28 mouse cellular contexts compared by ENCODE assay signal in genomic region chr16:94088819-94089692, GRCm38 (mm10). TPM values are rescaled to one million over a fixed set of nuclear protein-coding genes. Genes with fewer than 3 reads are reported as not detected.
DNase-seq lines count a peak whose midpoint lies in the region; ATAC-seq lines count a peak whose summit lies in the region.
"Had no signal": no experiment of that assay in that cellular context is flagged by ENCODE, and none has a peak within 500 bp of the region (broad histone marks: within the 10 kb centered on the region; RNA-seq: fewer than 3 reads in every experiment).

No protein-coding gene starts in this region.

- no peaks in the 10 kb centered on the region for H3K9me3 ChIP-seq in hindbrain, embryonic 10.5 days
- H3K9me3 ChIP-seq in hindbrain, embryonic 14.5 days (ENCODE audit: control insufficient read depth, low read length) = no peaks in the 10 kb centered on the region
- no peaks in the 10 kb centered on the region for H3K9me3 ChIP-seq in midbrain, embryonic 10.5 days (replicated peaks)
- H3K9me3 ChIP-seq in midbrain, embryonic 14.5 days (ENCODE audit: control insufficient read depth, low read length) = no peaks in the 10 kb centered on the region
- H3K9me3 ChIP-seq in embryonic facial prominence, embryonic 12.5 days = no peaks in the 10 kb centered on the region
- no peaks in the 10 kb centered on the region for H3K9me3 ChIP-seq in limb, embryonic 13.5 days
- H3K9me3 ChIP-seq: embryonic facial prominence, embryonic 13.5 days; heart, embryonic 10.5 days had no signal

- no peak overlapping the region for H3K4me3 ChIP-seq in hindbrain, embryonic 10.5 days
- no peak overlapping the region for H3K4me3 ChIP-seq in hindbrain, embryonic 14.5 days (replicated peaks; ENCODE audit: low read length)
- peak overlapping the region; percentile 53 for H3K4me3 ChIP-seq in midbrain, embryonic 10.5 days
- H3K4me3 ChIP-seq in midbrain, embryonic 14.5 days (replicated peaks; ENCODE audit: low read depth, low read length) = no peak overlapping the region
- H3K4me3 ChIP-seq in embryonic facial prominence, embryonic 12.5 days = peak overlapping the region; percentile 40
- H3K4me3 ChIP-seq in limb, embryonic 13.5 days = peak overlapping the region; percentile 14; the same call in 1 of the 2 replicates
- H3K4me3 ChIP-seq: embryonic facial prominence, embryonic 13.5 days; heart, embryonic 10.5 days; layer of hippocampus, adult 2 months had no signal

- H3K27ac ChIP-seq in hindbrain, embryonic 10.5 days = no peak overlapping the region
- no peak overlapping the region for H3K27ac ChIP-seq in hindbrain, embryonic 14.5 days
- H3K27ac ChIP-seq in midbrain, embryonic 10.5 days (replicated peaks) = 0 out of 2 replicates have a peak overlapping the region, but pooled peaks have one; percentile 49
- H3K27ac ChIP-seq in midbrain, embryonic 14.5 days (replicated peaks; ENCODE audit: low read depth, low read length) = no peak overlapping the region
- H3K27ac ChIP-seq in embryonic facial prominence, embryonic 12.5 days = no peak overlapping the region
- H3K27ac ChIP-seq in limb, embryonic 13.5 days = no peak overlapping the region
- H3K27ac ChIP-seq: embryonic facial prominence, embryonic 13.5 days; heart, embryonic 10.5 days; layer of hippocampus, adult 2 months; macrophage; stomach, postnatal 0 days had no signal

- no peak overlapping the region for H3K9ac ChIP-seq in hindbrain, embryonic 14.5 days
- no peak overlapping the region for H3K9ac ChIP-seq in midbrain, embryonic 14.5 days (replicated peaks; ENCODE audit: low read length)
- H3K9ac ChIP-seq in embryonic facial prominence, embryonic 12.5 days = no peak overlapping the region
- no peak overlapping the region for H3K9ac ChIP-seq in limb, embryonic 13.5 days
- H3K9ac ChIP-seq: embryonic facial prominence, embryonic 13.5 days had no signal

- ATAC-seq in hindbrain, embryonic 14.5 days (ENCODE audit: low FRiP score) = no peak
- ATAC-seq in midbrain, embryonic 14.5 days (ENCODE audit: low FRiP score, low TSS enrichment) = no peak
- ATAC-seq in embryonic facial prominence, embryonic 12.5 days (ENCODE audit: insufficient number of reproducible peaks, insufficient read depth, low FRiP score, low TSS enrichment) = no peak
- ATAC-seq in limb, embryonic 13.5 days (ENCODE audit: low FRiP score, low read depth) = no peak
- ATAC-seq in activated CD4-positive, CD25-positive, alpha-beta regulatory T cell, adult 4 months = no peak
- ATAC-seq: forebrain, embryonic 14.5 days; intestine, postnatal 0 days; lung, postnatal 0 days; midbrain, embryonic 16.5 days had no signal

- peaks cover 32% of the 10 kb centered on the region for H3K4me1 ChIP-seq in hindbrain, embryonic 10.5 days (replicated peaks)
- H3K4me1 ChIP-seq in hindbrain, embryonic 14.5 days (replicated peaks; ENCODE audit: control insufficient read depth, insufficient read depth, low read length) = peaks cover 7% of the 10 kb centered on the region; the same call in 1 of the 2 replicates
- H3K4me1 ChIP-seq in midbrain, embryonic 10.5 days = peaks cover 58% of the 10 kb centered on the region
- H3K4me1 ChIP-seq in midbrain, embryonic 14.5 days (ENCODE audit: control insufficient read depth, insufficient read depth, low read length) = 0 out of 2 replicates have a peak, but pooled peaks cover 10% of the 10 kb centered on the region
- H3K4me1 ChIP-seq in embryonic facial prominence, embryonic 12.5 days = peaks cover 13% of the 10 kb centered on the region
- H3K4me1 ChIP-seq in limb, embryonic 13.5 days = peaks cover 38% of the 10 kb centered on the region

- DNase-seq in hindbrain, embryonic 10.5 days (ENCODE audit: low spot score) = peak; percentile 31
- no peak for DNase-seq in hindbrain, embryonic 14.5 days (ENCODE audit: low spot score)
- DNase-seq in midbrain, embryonic 10.5 days (ENCODE audit: low spot score) = peak; percentile 29
- no peak for DNase-seq in midbrain, embryonic 14.5 days
- DNase-seq in gastrocnemius, adult 8-10 months (ENCODE audit: low spot score in 2 of 2) = no peak
- DNase-seq: adrenal gland, postnatal 14 days; cerebellum, adult 8-10 months; cerebellum, postnatal 36 days; gastrocnemius, postnatal 10 days; heart, postnatal 4 days; kidney, postnatal 10 days; layer of hippocampus, postnatal 36 days had no signal

- 4% methylated on average over 14 of the region's 14 CpGs for WGBS in hindbrain, embryonic 10.5 days
- 2% methylated on average over 14 of the region's 14 CpGs for WGBS in hindbrain, embryonic 14.5 days
- 7% methylated on average over 14 of the region's 14 CpGs for whole genome bisulfite sequencing in midbrain, embryonic 10.5 days
- 4% methylated on average over 14 of the region's 14 CpGs for WGBS in midbrain, embryonic 14.5 days
- WGBS in embryonic facial prominence, embryonic 12.5 days = 4% methylated on average over 14 of the region's 14 CpGs
- WGBS in limb, embryonic 13.5 days = 6% methylated on average over 14 of the region's 14 CpGs

- H3K36me3 ChIP-seq in hindbrain, embryonic 10.5 days = no peaks in the 10 kb centered on the region
- H3K36me3 ChIP-seq in hindbrain, embryonic 14.5 days (replicated peaks; ENCODE audit: control insufficient read depth, insufficient read depth) = no peaks in the 10 kb centered on the region
- no peaks in the 10 kb centered on the region for H3K36me3 ChIP-seq in midbrain, embryonic 10.5 days
- H3K36me3 ChIP-seq in midbrain, embryonic 14.5 days (ENCODE audit: control insufficient read depth, insufficient read depth, low read length) = no peaks in the 10 kb centered on the region
- H3K36me3 ChIP-seq in embryonic facial prominence, embryonic 12.5 days = no peaks in the 10 kb centered on the region
- H3K36me3 ChIP-seq in limb, embryonic 13.5 days = no peaks in the 10 kb centered on the region
- H3K36me3 ChIP-seq: embryonic facial prominence, embryonic 13.5 days; heart, embryonic 10.5 days had no signal

- peaks cover 100% of the 10 kb centered on the region for H3K27me3 ChIP-seq in hindbrain, embryonic 10.5 days (ENCODE audit: insufficient read depth, poor library complexity, severe bottlenecking)
- peaks cover 97% of the 10 kb centered on the region for H3K27me3 ChIP-seq in hindbrain, embryonic 14.5 days (ENCODE audit: control insufficient read depth, insufficient read depth, low read length)
- H3K27me3 ChIP-seq in midbrain, embryonic 10.5 days (ENCODE audit: low read depth, poor library complexity, severe bottlenecking) = peaks cover 100% of the 10 kb centered on the region
- peaks cover 96% of the 10 kb centered on the region for H3K27me3 ChIP-seq in midbrain, embryonic 14.5 days (ENCODE audit: control insufficient read depth, insufficient read depth, low read length)
- peaks cover 96% of the 10 kb centered on the region for H3K27me3 ChIP-seq in embryonic facial prominence, embryonic 12.5 days
- peaks cover 98% of the 10 kb centered on the region for H3K27me3 ChIP-seq in limb, embryonic 13.5 days

- no peak overlapping the region for H3K4me2 ChIP-seq in hindbrain, embryonic 14.5 days (replicated peaks)
- H3K4me2 ChIP-seq in midbrain, embryonic 14.5 days (ENCODE audit: low read length) = no peak overlapping the region
- 0 out of 2 replicates have a peak overlapping the region, but pooled peaks have one; percentile 13 for H3K4me2 ChIP-seq in embryonic facial prominence, embryonic 12.5 days (replicated peaks)
- peak overlapping the region; percentile 52 for H3K4me2 ChIP-seq in limb, embryonic 13.5 days (replicated peaks)
- H3K4me2 ChIP-seq: embryonic facial prominence, embryonic 13.5 days had no signal

RNA-seq across cellular contexts. Expression of gene Sim2, which starts 4.3 kb away (rescaled TPM):
- 0.25 and 0.27 TPM in 2 replicates for polyA plus RNA-seq in hindbrain, embryonic 10.5 days (2016; fragmentation: Nextera tagmentation; extraction: Ambion mirVana)
- 0.04 and 0.25 TPM in 2 replicates for polyA plus RNA-seq in hindbrain, embryonic 14.5 days (2014; fragmentation: Nextera tagmentation; extraction: Ambion mirVana)
- 2.8 and 2.9 TPM in 2 replicates for polyA plus RNA-seq in midbrain, embryonic 10.5 days (2016; fragmentation: Nextera tagmentation; extraction: Ambion mirVana)
- polyA plus RNA-seq in midbrain, embryonic 14.5 days (2014; fragmentation: Nextera tagmentation; extraction: Ambion mirVana) = 0.05 TPM in 1 of 2 replicates, not detected in the other
- 4.3 and 5.0 TPM in 2 replicates for polyA plus RNA-seq in embryonic facial prominence, embryonic 12.5 days (2016; fragmentation: Nextera tagmentation; extraction: Ambion mirVana)
- polyA plus RNA-seq in limb, embryonic 13.5 days (2015; fragmentation: Nextera tagmentation; extraction: Ambion mirVana) = 1.4 and 2.2 TPM in 2 replicates
- 10 to 100 TPM; 15.8 to 18.6 (median 18.4) TPM for total RNA-seq in gastrocnemius, adult 8-10 months (2022)
- not detected for polyA plus RNA-seq in activated CD4-positive, CD25-positive, alpha-beta regulatory T cell, adult 4 months (2017; shearing (Covaris generic))
- total RNA-seq: adrenal gland, postnatal 14 days; heart, postnatal 4 days; liver, adult 2 months had no signal
- polyA plus RNA-seq: intestine, postnatal 0 days; liver, adult 2 months; liver, embryonic 16.5 days; lung, postnatal 0 days; macrophage; small intestine, adult 2 months; urinary bladder, adult 2 months had no signal

Comparison
In these comparisons a context has a peak if more than half of its experiments do, and no peak if none do; other contexts are left out.
1. DNase-seq: peak in hindbrain, embryonic 10.5 days (single experiment) and midbrain, embryonic 10.5 days (single experiment); none in hindbrain, embryonic 14.5 days (single experiment), midbrain, embryonic 14.5 days (single experiment) and gastrocnemius, adult 8-10 months (0 of 2).
2. H3K4me3 ChIP-seq: peak in midbrain, embryonic 10.5 days (single experiment), embryonic facial prominence, embryonic 12.5 days (single experiment) and limb, embryonic 13.5 days (single experiment); none in hindbrain, embryonic 10.5 days (single experiment), hindbrain, embryonic 14.5 days (single experiment) and midbrain, embryonic 14.5 days (single experiment).
3. H3K4me2 ChIP-seq: peak in embryonic facial prominence, embryonic 12.5 days (single experiment) and limb, embryonic 13.5 days (single experiment); none in hindbrain, embryonic 14.5 days (single experiment) and midbrain, embryonic 14.5 days (single experiment).